Mouse (Mus musculus): Measurements from ENCODE around the gene Tmem260.
"Not testable (repeated sequence)": the region's sequence is repeated elsewhere in the genome, so short reads cannot be mapped to it uniquely, and the experiment has no call there.

Tmem260 gene

GRCm38 (mm10) chr14:48445984-48446683 is at the start of gene Tmem260:
Tmem260 (plus strand) TSS chr14:48446124.
- peak; percentile 88 for DNase-seq (ENCODE audit: low read depth, low spot score)

GRCm38 (mm10) chr14:48406086-48406485 is 39.8 kb upstream of the Tmem260 start:
- DNase-seq (ENCODE audit: low read depth, low spot score), result no peak

- no peak for DNase-seq (ENCODE audit: low read depth, low spot score)
These were observed 28.9 kb upstream of the Tmem260 start for GRCm38 (mm10) chr14:48417064-48417463.

GRCm38 (mm10) chr14:48418264-48418663 is 27.7 kb upstream of the Tmem260 start:
- no peak for DNase-seq (ENCODE audit: low read depth, low spot score)

- no peak for DNase-seq (ENCODE audit: low read depth, low spot score)
These were observed 27.3 kb upstream of the Tmem260 start for GRCm38 (mm10) chr14:48418672-48419071.

- no peak for DNase-seq (ENCODE audit: low read depth, low spot score)
These were observed 24.4 kb upstream of the Tmem260 start for GRCm38 (mm10) chr14:48421476-48421875.

GRCm38 (mm10) chr14:48421996-48422395 is 23.9 kb upstream of the Tmem260 start:
- DNase-seq (ENCODE audit: low read depth, low spot score), result no peak

GRCm38 (mm10) chr14:48422436-48422835 is 23.5 kb upstream of the Tmem260 start:
- no peak for DNase-seq (ENCODE audit: low read depth, low spot score)

GRCm38 (mm10) chr14:48422901-48423300 is 23.0 kb upstream of the Tmem260 start:
- DNase-seq (ENCODE audit: low read depth, low spot score), result no peak

GRCm38 (mm10) chr14:48431978-48432377 is 13.9 kb upstream of the Tmem260 start:
- DNase-seq (ENCODE audit: low read depth, low spot score), result no peak

- DNase-seq (ENCODE audit: low read depth, low spot score), result no peak
These were observed 2.1 kb upstream of the Tmem260 start for GRCm38 (mm10) chr14:48443796-48444195.

GRCm38 (mm10) chr14:48451966-48452407 is 6.1 kb downstream of the Tmem260 start:
- no peak for DNase-seq (ENCODE audit: low read depth, low spot score)

GRCm38 (mm10) chr14:48453411-48453810 is 7.5 kb downstream of the Tmem260 start:
- no peak for DNase-seq (ENCODE audit: low read depth, low spot score)

- no peak for DNase-seq (ENCODE audit: low read depth, low spot score)
These were observed 10.6 kb downstream of the Tmem260 start for GRCm38 (mm10) chr14:48456305-48457092.

- no peak for DNase-seq (ENCODE audit: low read depth, low spot score)
These were observed 11.5 kb downstream of the Tmem260 start for GRCm38 (mm10) chr14:48457288-48457938.

- no peak for DNase-seq (ENCODE audit: low read depth, low spot score)
These were observed 13.0 kb downstream of the Tmem260 start for GRCm38 (mm10) chr14:48458901-48459300.

GRCm38 (mm10) chr14:48468339-48468738 is 22.4 kb downstream of the Tmem260 start:
- DNase-seq (ENCODE audit: low read depth, low spot score), result no peak

GRCm38 (mm10) chr14:48470742-48471487 is 25.0 kb downstream of the Tmem260 start:
- DNase-seq (ENCODE audit: low read depth, low spot score), result no peak

- DNase-seq (ENCODE audit: low read depth, low spot score), result no peak
These were observed 26.3 kb downstream of the Tmem260 start for GRCm38 (mm10) chr14:48472179-48472578.

GRCm38 (mm10) chr14:48475370-48475769 is 29.4 kb downstream of the Tmem260 start:
- DNase-seq (ENCODE audit: low read depth, low spot score), result no peak

GRCm38 (mm10) chr14:48475834-48476233 is 29.9 kb downstream of the Tmem260 start:
- not testable (repeated sequence) for DNase-seq (ENCODE audit: low read depth, low spot score)

GRCm38 (mm10) chr14:48476278-48476677 is 30.4 kb downstream of the Tmem260 start:
- no peak for DNase-seq (ENCODE audit: low read depth, low spot score)

Measured in embryo, embryonic 11.5 days (tissue).